16 mouse cellular contexts compared by ENCODE assay signal in genomic region chr13:44212936-44213335, GRCm38 (mm10).
DNase-seq lines count a peak whose midpoint lies in the region; ATAC-seq lines count a peak whose summit lies in the region.
"Had no signal": no experiment of that assay in that cellular context is flagged by ENCODE, and none has a peak within 500 bp of the region (broad histone marks: within the 10 kb centered on the region; RNA-seq: fewer than 3 reads in every experiment).

No protein-coding gene starts in this region.

- WGBS in forebrain, embryonic 13.5 days: 52% methylated on average over 11 of the region's 11 CpGs
- WGBS in forebrain, embryonic 12.5 days: 78% methylated on average over 11 of the region's 11 CpGs
- 60% methylated on average over 11 of the region's 11 CpGs for WGBS in limb, embryonic 10.5 days

- 0 out of 2 replicates have a peak overlapping the region, but pooled peaks have one; percentile 2 for H3K27ac ChIP-seq in forebrain, embryonic 13.5 days
- H3K27ac ChIP-seq in forebrain, embryonic 12.5 days: no peak overlapping the region
- H3K27ac ChIP-seq in limb, embryonic 10.5 days: peak overlapping the region; percentile 56
- H3K27ac ChIP-seq: embryonic facial prominence, embryonic 12.5 days; left cerebral cortex, adult 2 months; limb, embryonic 15.5 days had no signal

- ATAC-seq in forebrain, embryonic 13.5 days: peak; percentile 58
- ATAC-seq in forebrain, embryonic 12.5 days (ENCODE audit: low FRiP score): no peak

- H3K4me2 ChIP-seq in forebrain, embryonic 13.5 days: no peak overlapping the region
- H3K4me2 ChIP-seq in forebrain, embryonic 12.5 days: no peak overlapping the region
- H3K4me2 ChIP-seq: embryonic facial prominence, embryonic 12.5 days; limb, embryonic 15.5 days had no signal

- peaks cover 6% of the 10 kb centered on the region for H3K27me3 ChIP-seq in forebrain, embryonic 13.5 days
- H3K27me3 ChIP-seq in forebrain, embryonic 12.5 days: peaks cover 28% of the 10 kb centered on the region
- peaks cover 24% of the 10 kb centered on the region; the same call in 1 of the 2 replicates for H3K27me3 ChIP-seq in limb, embryonic 10.5 days (ENCODE audit: low read depth, poor library complexity, severe bottlenecking)

- peaks cover 38% of the 10 kb centered on the region for H3K4me1 ChIP-seq in forebrain, embryonic 13.5 days
- H3K4me1 ChIP-seq in forebrain, embryonic 12.5 days: peaks cover 29% of the 10 kb centered on the region
- peaks cover 42% of the 10 kb centered on the region for H3K4me1 ChIP-seq in limb, embryonic 10.5 days

- no peak overlapping the region for H3K4me3 ChIP-seq in forebrain, embryonic 13.5 days
- no peak overlapping the region for H3K4me3 ChIP-seq in forebrain, embryonic 12.5 days (replicated peaks)
- H3K4me3 ChIP-seq in limb, embryonic 10.5 days: no peak overlapping the region
- H3K4me3 ChIP-seq: embryonic facial prominence, embryonic 12.5 days; left cerebral cortex, adult 2 months; limb, embryonic 15.5 days had no signal

- no peaks in the 10 kb centered on the region for H3K36me3 ChIP-seq in forebrain, embryonic 13.5 days (ENCODE audit: poor library complexity, severe bottlenecking)
- H3K36me3 ChIP-seq in forebrain, embryonic 12.5 days (replicated peaks): no peaks in the 10 kb centered on the region
- no peaks in the 10 kb centered on the region for H3K36me3 ChIP-seq in limb, embryonic 10.5 days
- H3K36me3 ChIP-seq: embryonic facial prominence, embryonic 12.5 days; limb, embryonic 15.5 days had no signal

- H3K9ac ChIP-seq in forebrain, embryonic 13.5 days: no peak overlapping the region
- H3K9ac ChIP-seq in forebrain, embryonic 12.5 days: no peak overlapping the region
- H3K9ac ChIP-seq: embryonic facial prominence, embryonic 12.5 days; limb, embryonic 15.5 days had no signal

- peak; percentile 86 for DNase-seq in left cerebral cortex, postnatal 4 days
- DNase-seq in left cerebral cortex, adult 11 months (ENCODE audit: low spot score): no peak
- DNase-seq in cerebellum, adult 9-11 months: peak; percentile 70
- DNase-seq in limb, embryonic 10.5 days (ENCODE audit: low spot score): no peak
- DNase-seq in spleen, postnatal 14 days (ENCODE audit: low spot score in 2 of 2): no peak
- DNase-seq in kidney, postnatal 25 days: no peak
- DNase-seq: adrenal gland, postnatal 10 days; kidney, adult 11 months; kidney, postnatal 4 days; lung, adult 2 months; right cerebral cortex, adult 18-20 months had no signal

- intact Hi-C loops in left cerebral cortex, postnatal 4 days (cut with DNase I): no loop called here

- no peaks in the 10 kb centered on the region for H3K9me3 ChIP-seq in forebrain, embryonic 13.5 days (replicated peaks)
- H3K9me3 ChIP-seq in forebrain, embryonic 12.5 days: no peaks in the 10 kb centered on the region
- no peaks in the 10 kb centered on the region for H3K9me3 ChIP-seq in limb, embryonic 10.5 days (replicated peaks)
- H3K9me3 ChIP-seq: embryonic facial prominence, embryonic 12.5 days; limb, embryonic 15.5 days had no signal

Comparison
In these comparisons a context has a peak if more than half of its experiments do, and no peak if none do; other contexts are left out.
1. DNase-seq: peak in left cerebral cortex, postnatal 4 days (single experiment) and cerebellum, adult 9-11 months (single experiment); none in left cerebral cortex, adult 11 months (single experiment), limb, embryonic 10.5 days (single experiment), spleen, postnatal 14 days (0 of 2) and kidney, postnatal 25 days (0 of 2).